Mouse (Mus musculus): ENCODE data around the gene Spats2l.

Spats2l gene

DNA sequence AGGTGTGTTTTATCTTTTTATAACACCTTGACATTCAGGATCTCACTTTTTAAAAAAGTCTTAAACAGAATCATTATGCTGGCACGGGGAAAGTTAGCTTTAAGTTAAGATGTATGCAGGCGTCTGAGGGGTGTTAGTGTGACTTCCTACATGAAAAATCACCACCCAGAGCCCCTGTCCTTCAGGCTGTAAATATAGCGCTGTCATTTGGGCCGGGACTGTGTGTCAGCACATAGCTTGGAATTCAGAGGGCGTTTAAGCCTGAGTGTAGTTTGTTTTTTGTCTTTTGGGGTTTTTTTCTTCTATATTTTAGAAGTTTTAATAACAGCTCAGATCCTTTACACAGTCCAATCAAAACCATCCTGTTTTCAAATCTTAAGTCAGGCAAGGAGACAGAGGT, 115.8 kb downstream of the Spats2l start:
- no peak for DNase-seq (ENCODE audit: low read depth, low spot score)

- DNase-seq (ENCODE audit: low read depth, low spot score) = no peak
Observed at GRCm38 (mm10) chr1:57890259-57890902, 116.4 kb downstream of the Spats2l start.

- no peak for DNase-seq (ENCODE audit: low read depth, low spot score)
Observed at GRCm38 (mm10) chr1:57890903-57891267, 116.9 kb downstream of the Spats2l start.

- no peak for DNase-seq (ENCODE audit: low read depth, low spot score)
Observed at GRCm38 (mm10) chr1:57901494-57901893, 127.5 kb downstream of the Spats2l start.

- DNase-seq (ENCODE audit: low read depth, low spot score) = no peak
Observed at GRCm38 (mm10) chr1:57903793-57904192, 129.8 kb downstream of the Spats2l start.

- no peak for DNase-seq (ENCODE audit: low read depth, low spot score)
Observed at GRCm38 (mm10) chr1:57905912-57906311, 131.9 kb downstream of the Spats2l start.

DNA sequence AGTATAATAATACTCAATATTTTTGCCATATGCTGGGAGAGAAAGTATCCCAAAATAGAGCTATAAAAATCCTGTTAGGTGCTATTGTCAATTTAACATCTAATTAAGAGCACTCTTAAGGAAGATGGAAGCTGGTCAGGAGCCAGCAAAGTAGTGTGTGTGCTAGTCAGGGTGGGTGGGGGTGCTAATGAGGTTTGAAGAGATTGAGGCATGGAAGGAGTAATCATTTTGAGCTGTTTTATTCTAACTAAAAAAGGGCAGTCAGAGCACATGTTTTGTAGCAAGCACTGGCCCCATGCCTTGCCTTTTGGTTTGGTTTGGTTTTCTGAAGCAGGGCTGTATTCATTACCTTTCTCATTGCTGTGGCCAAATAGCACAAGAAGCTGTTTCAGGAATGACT, 132.3 kb downstream of the Spats2l start:
- no peak for DNase-seq (ENCODE audit: low read depth, low spot score)

DNA sequence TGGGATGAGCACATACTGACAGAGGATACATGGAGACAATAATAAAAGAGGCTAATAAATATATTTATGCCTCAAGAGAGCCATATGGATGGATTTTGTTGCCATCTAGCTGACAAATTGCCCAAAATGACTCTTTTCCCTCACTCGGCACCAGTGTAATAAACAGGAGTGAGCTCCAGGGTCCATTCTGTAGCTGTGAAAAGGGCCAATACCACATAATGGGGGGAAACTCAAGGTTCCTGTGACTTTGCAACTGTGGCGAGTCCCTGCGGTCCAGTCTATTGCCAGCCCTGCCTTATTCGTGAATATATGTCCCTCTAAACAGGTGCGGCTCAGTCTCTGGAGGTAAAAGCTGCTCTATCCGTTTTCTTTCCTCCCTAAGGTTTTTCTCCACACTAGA, 137.6 kb downstream of the Spats2l start:
- no peak for DNase-seq (ENCODE audit: low read depth, low spot score)

- no peak for DNase-seq (ENCODE audit: low read depth, low spot score)
Observed at GRCm38 (mm10) chr1:57917342-57917741, 143.4 kb downstream of the Spats2l start.

DNA sequence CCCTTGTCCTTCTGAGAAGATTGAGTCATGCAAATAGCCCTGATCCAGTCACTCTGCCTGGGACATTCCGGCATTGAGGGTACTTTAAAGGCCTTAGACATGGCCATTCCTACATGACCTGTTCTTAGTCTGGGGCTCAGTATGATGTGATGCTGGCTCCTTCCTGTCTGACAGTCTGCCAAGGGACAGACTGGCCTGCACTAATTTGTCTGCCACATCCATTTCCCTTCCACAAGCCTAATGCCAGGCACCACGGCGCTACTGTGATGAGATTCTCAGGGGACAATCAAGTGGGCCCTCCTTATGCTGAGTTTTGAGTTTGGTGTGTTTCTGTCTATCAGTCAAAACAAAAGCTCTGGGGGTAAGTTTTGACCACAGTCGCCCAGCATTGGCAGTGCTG, 144.6 kb downstream of the Spats2l start:
- DNase-seq (ENCODE audit: low read depth, low spot score) = no peak

GRCm38 (mm10) chr1:57934287-57934686, 160.3 kb downstream of the Spats2l start:
- DNase-seq (ENCODE audit: low read depth, low spot score) = no peak

DNA sequence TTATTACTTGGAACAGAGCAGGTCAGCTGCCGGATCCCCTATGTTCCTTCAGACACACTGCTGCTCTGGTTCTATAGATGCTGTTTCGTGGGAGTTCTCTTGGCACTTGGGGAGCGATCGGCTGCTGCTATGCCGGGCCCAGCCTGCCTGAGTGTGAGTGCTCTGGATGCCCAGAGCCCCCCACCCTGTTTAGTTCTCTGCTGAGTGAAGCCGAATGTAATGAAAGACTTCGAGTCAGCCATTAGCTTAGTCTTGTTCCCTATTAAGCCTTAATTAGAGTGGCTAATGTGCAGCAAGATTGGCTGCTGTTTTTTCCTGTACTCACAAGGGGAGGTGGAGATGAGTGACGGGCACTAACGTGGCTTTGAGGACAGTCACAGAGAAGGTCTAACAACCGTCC, 166.7 kb downstream of the Spats2l start:
- no peak for DNase-seq (ENCODE audit: low read depth, low spot score)

- no peak for DNase-seq (ENCODE audit: low read depth, low spot score)
Observed at GRCm38 (mm10) chr1:57941095-57941494, 167.1 kb downstream of the Spats2l start.

- DNase-seq (ENCODE audit: low read depth, low spot score) = no peak
Observed at GRCm38 (mm10) chr1:57941734-57942133, 167.8 kb downstream of the Spats2l start.

GRCm38 (mm10) chr1:57942215-57942614, 168.3 kb downstream of the Spats2l start:
- DNase-seq (ENCODE audit: low read depth, low spot score) = no peak

DNA sequence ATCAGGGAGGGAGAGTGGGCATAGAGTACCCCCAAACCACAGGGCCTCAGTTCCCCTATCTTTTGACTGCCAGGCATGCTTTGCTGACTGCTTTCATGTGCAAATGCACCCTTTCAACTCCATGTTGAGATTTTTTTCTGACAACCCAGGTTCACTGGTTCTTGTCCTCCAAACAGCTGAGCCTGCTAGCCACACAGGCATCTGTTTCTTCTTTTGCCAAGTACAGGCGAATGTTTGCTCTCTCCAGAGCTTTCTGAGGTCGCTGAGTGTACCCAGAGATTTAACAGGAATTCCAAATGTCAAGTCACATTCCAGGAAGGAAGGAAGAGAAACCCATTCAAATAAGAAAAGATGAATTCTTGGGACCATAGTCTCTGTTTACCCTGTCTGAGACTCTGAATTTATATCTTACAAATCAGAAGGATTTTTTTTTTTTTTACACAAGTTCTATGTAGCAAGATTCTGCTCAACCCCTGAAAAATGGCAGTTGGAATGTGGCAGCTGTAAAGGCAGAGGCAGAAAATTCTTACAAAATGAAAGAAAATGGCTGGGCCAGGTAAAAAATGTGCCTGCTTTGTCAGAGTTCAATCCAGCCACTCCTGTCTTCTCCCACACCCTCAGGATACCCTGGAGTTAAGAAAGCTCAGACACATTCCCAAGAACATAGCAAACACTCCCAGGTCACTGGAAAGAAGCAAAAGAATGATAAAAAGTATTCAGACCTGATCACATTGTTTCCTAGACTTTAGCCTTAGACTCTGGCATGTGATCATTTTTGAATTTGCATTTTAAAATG, 173.8 kb downstream of the Spats2l start:
- no peak for DNase-seq (ENCODE audit: low read depth, low spot score)

GRCm38 (mm10) chr1:57949195-57949594, 175.2 kb downstream of the Spats2l start:
- peak; percentile 23 for DNase-seq (ENCODE audit: low read depth, low spot score)

GRCm38 (mm10) chr1:57949716-57950115, 175.8 kb downstream of the Spats2l start:
- DNase-seq (ENCODE audit: low read depth, low spot score) = no peak

- DNase-seq (ENCODE audit: low read depth, low spot score) = no peak
Observed at GRCm38 (mm10) chr1:57952509-57952908, 178.5 kb downstream of the Spats2l start.

GRCm38 (mm10) chr1:57953586-57954375, 179.8 kb downstream of the Spats2l start:
- DNase-seq (ENCODE audit: low read depth, low spot score) = no peak

DNA sequence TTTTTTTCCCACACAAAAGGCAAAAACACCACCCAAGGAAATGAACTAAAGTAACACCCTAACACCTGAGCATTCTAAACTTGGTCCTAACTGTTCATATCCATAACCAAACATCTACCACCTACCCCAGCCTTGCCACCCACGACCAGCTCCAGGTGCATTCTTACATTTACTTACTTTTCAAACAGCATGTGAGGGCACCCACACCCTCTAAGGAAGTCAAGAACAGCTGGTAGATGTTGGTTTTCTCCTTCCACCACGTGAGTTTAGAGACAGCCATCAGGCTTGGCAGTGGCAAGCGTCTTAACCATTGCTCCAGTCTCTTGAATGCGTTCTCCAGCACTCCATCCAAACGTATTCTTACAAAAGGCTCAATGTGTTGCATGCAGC, 180.4 kb downstream of the Spats2l start:
- DNase-seq (ENCODE audit: low read depth, low spot score) = no peak

- DNase-seq (ENCODE audit: low read depth, low spot score) = no peak
Observed at GRCm38 (mm10) chr1:57955774-57956173, 181.8 kb downstream of the Spats2l start.
